Mouse (Mus musculus) activated CD4-positive, CD25-positive, alpha-beta regulatory T cell, adult 4 months (primary cell): ENCODE data around the gene Jund. TPM values are rescaled to one million over a fixed set of nuclear protein-coding genes. Genes with fewer than 3 reads are reported as not detected.

Source experiments
- ATAC-seq: one replicate; pipeline ENCODE4 v1.8.0; 2017
- polyA plus RNA-seq, 2 experiments: library from polyadenylated mRNA; unstranded; fragments of 100-300 nt; shearing (Covaris generic); gene quantifications; one replicate each; pipeline ENCODE4 v1.2.1; 2017

The Jund gene
- polyA plus RNA-seq, 2 experiments from 2014 or later: 12.5 to 20.0 TPM

- ATAC-seq: peak; percentile 69
These were observed 31.2 kb downstream of the Jund start for GRCm38 (mm10) chr8:70729808-70730475.

GRCm38 (mm10) chr8:70730956-70731355, 32.2 kb downstream of the Jund start:
- no peak for ATAC-seq

- ATAC-seq: no peak
These were observed 39.0 kb downstream of the Jund start for GRCm38 (mm10) chr8:70737705-70738104.

- ATAC-seq: no peak
These were observed 39.5 kb downstream of the Jund start for GRCm38 (mm10) chr8:70738211-70738610.

GRCm38 (mm10) chr8:70741661-70742060, 42.9 kb downstream of the Jund start:
- ATAC-seq: no peak

- ATAC-seq: no peak
These were observed 43.4 kb downstream of the Jund start for GRCm38 (mm10) chr8:70742176-70742575.

GRCm38 (mm10) chr8:70742981-70743655, 44.4 kb downstream of the Jund start:
- no peak for ATAC-seq

GRCm38 (mm10) chr8:70743656-70744590, 45.2 kb downstream of the Jund start:
- peak; percentile 47 for ATAC-seq

- peak; percentile 44 for ATAC-seq
These were observed 46.1 kb downstream of the Jund start for GRCm38 (mm10) chr8:70744806-70745205.

GRCm38 (mm10) chr8:70745691-70746220, 47.0 kb downstream of the Jund start:
- ATAC-seq: no peak

- ATAC-seq: no peak
These were observed 47.9 kb downstream of the Jund start for GRCm38 (mm10) chr8:70746676-70747075.

GRCm38 (mm10) chr8:70747211-70747890, 48.6 kb downstream of the Jund start:
- no peak for ATAC-seq

GRCm38 (mm10) chr8:70748246-70749096, 49.7 kb downstream of the Jund start:
- no peak for ATAC-seq

- no peak for ATAC-seq
These were observed 50.4 kb downstream of the Jund start for GRCm38 (mm10) chr8:70749097-70749674.

Other genes with a start within 250 kb of the Jund start
- 1 to 10 TPM; 7.2 to 9.5 TPM for gene Klhl26, start 222.0 kb upstream of the Jund start, polyA plus RNA-seq
- under 1 TPM in 1 of 2 experiments, not detected in 1; 0.22 TPM for gene Tmem59l, start 211.6 kb upstream of the Jund start, polyA plus RNA-seq
- gene Crlf1, start 205.8 kb upstream of the Jund start, polyA plus RNA-seq: not detected
- gene Rex1bd, start 192.2 kb upstream of the Jund start, polyA plus RNA-seq: 10 to 100 TPM; 89.0 to 95.4 TPM
- gene Uba52, start 188.1 kb upstream of the Jund start, polyA plus RNA-seq: 1,000 to 10,000 TPM; 3,631 to 4,013 TPM
- 100 to 1,000 TPM; 131 to 163 TPM for gene Fkbp8, start 171.2 kb upstream of the Jund start, polyA plus RNA-seq
- gene Kxd1, start 171.0 kb upstream of the Jund start, polyA plus RNA-seq: 100 to 1,000 TPM; 176 to 180 TPM
- gene Ell, start 159.5 kb upstream of the Jund start, polyA plus RNA-seq: 10 to 100 TPM; 27.8 to 35.2 TPM
- gene Isyna1, start 104.6 kb upstream of the Jund start, polyA plus RNA-seq: 10 to 100 TPM; 19.3 to 44.6 TPM
- gene Ssbp4, start 90.1 kb upstream of the Jund start, polyA plus RNA-seq: 10 to 100 TPM; 15.8 to 17.7 TPM
- 1 to 10 TPM in 1 of 2 experiments, under 1 TPM in 1; 0.54 to 1.0 TPM for gene Lrrc25, start 82.8 kb upstream of the Jund start, polyA plus RNA-seq
- gene Gdf15, start 66.5 kb upstream of the Jund start, polyA plus RNA-seq: not detected
- 1 to 10 TPM; 7.1 to 7.4 TPM for gene Pgpep1, start 38.6 kb upstream of the Jund start, polyA plus RNA-seq
- 100 to 1,000 TPM; 115 to 120 TPM for gene Lsm4, start 25.7 kb upstream of the Jund start, polyA plus RNA-seq
- not detected for gene Iqcn, start 4.5 kb downstream of the Jund start, polyA plus RNA-seq
- gene Gm3336, start 19.6 kb downstream of the Jund start, polyA plus RNA-seq: not detected
- gene Pde4c, start 24.8 kb downstream of the Jund start, polyA plus RNA-seq: under 1 TPM; 0.47 to 0.95 TPM
- gene Rab3a, start 55.7 kb downstream of the Jund start, polyA plus RNA-seq: 1 to 10 TPM; 3.8 to 5.4 TPM
- 10 to 100 TPM; 35.6 to 41.7 TPM for gene Mpv17l2, start 62.0 kb downstream of the Jund start, polyA plus RNA-seq
- 1 to 10 TPM; 3.9 to 5.1 TPM for gene Pik3r2, start 77.8 kb downstream of the Jund start, polyA plus RNA-seq
- 10 to 100 TPM; 19.0 to 19.4 TPM for gene Mast3, start 106.1 kb downstream of the Jund start, polyA plus RNA-seq
- 10 to 100 TPM; 16.5 to 29.5 TPM for gene Il12rb1, start 109.5 kb downstream of the Jund start, polyA plus RNA-seq
- gene Arrdc2, start 140.8 kb downstream of the Jund start, polyA plus RNA-seq: 1 to 10 TPM; 3.0 to 6.7 TPM
- not detected for gene Kcnn1, start 164.3 kb downstream of the Jund start, polyA plus RNA-seq
- 100 to 1,000 TPM in 1 of 2 experiments, 10 to 100 TPM in 1; 75.7 to 106 TPM for gene Ccdc124, start 175.0 kb downstream of the Jund start, polyA plus RNA-seq
- not detected for gene Slc5a5, start 193.8 kb downstream of the Jund start, polyA plus RNA-seq
- over 10,000 TPM; 10,302 to 10,714 TPM for gene Rpl18a, start 198.5 kb downstream of the Jund start, polyA plus RNA-seq
- 10 to 100 TPM; 13.5 to 17.4 TPM for gene Map1s, start 207.0 kb downstream of the Jund start, polyA plus RNA-seq